Comparison of ENCODE assay signal across 30 mouse cellular contexts in the genomic region with DNA sequence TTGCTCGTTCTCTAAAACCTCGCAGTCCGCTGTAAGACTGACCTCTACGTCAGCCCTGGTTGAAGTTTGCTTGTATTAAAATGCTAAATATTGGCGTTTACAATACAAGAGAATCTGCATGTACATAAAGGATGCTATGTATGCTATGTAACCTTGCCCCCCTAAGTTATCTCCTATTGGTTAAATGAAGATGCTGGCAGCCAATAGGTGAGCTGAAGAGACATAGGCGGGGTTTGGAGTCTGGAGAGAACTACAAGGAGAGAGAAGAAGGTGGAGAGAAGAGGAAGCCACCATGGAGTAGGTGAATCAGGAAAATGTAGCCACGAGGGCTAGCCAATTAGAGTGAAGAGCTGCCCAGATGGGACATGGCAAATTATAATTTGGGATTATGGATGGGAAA.
DNase-seq lines count a peak whose midpoint lies in the region; ATAC-seq and TF ChIP-seq lines count a peak whose summit lies in the region.
"Had no signal": no experiment of that assay in that cellular context is flagged by ENCODE, and none has a peak within 500 bp of the region (broad histone marks: within the 10 kb centered on the region; RNA-seq: fewer than 3 reads in every experiment).

No protein-coding gene starts in this region.

- TF ChIP-seq CTCF in CH12.LX (conservative IDR thresholded peaks at IDR 0.05 in 1 of 2, IDR thresholded peaks at IDR 0.05 in 1 of 2; ENCODE audit: low read depth in 2 of 2, low read length in 2 of 2) (no peak), E14TG2a.4 (conservative IDR thresholded peaks at IDR 0.05; ENCODE audit: low read length) (no peak)

- H3K36me3 ChIP-seq in CH12.LX (replicated peaks in 1 of 2; ENCODE audit: control insufficient read depth in 1 of 2, insufficient read depth in 1 of 2, low read length in 1 of 2) (no peaks in the 10 kb centered on the region), E14TG2a.4 (ENCODE audit: insufficient read depth, low read length) (no peaks in the 10 kb centered on the region), ES-E14 (ENCODE audit: control insufficient read depth, insufficient read depth, low read length, poor library complexity, severe bottlenecking) (no peaks in the 10 kb centered on the region)
- H3K36me3 ChIP-seq in midbrain, embryonic 13.5 days, result no peaks in the 10 kb centered on the region
- H3K36me3 ChIP-seq: embryonic facial prominence, embryonic 12.5 days; embryonic facial prominence, embryonic 15.5 days; G1E; heart, embryonic 12.5 days; heart, embryonic 15.5 days; hindbrain, embryonic 10.5 days; hindbrain, embryonic 13.5 days; intestine, embryonic 15.5 days had no signal

- in situ Hi-C loops in CH12.LX (cut with MboI; ENCODE audit: low pct_ligation_motif_present, low pct_unique_long_range_greater_than_20kb, low sequenced_read_pairs) (loop anchor here (10.0 to 25.0 kb wide), 2 partner anchors 206 to 376 kb away; a partner anchor contains a TSS), ES-E14 (cut with MboI; ENCODE audit: low sequenced_read_pairs in 2 of 2, unreplicated experiment in 2 of 2) (no loop called here)

- no peak for ATAC-seq in midbrain, embryonic 13.5 days
- ATAC-seq: CD4-positive, CD25-positive, alpha-beta regulatory T cell, adult 4 months; forebrain, embryonic 14.5 days; forebrain, postnatal 0 days; hindbrain, embryonic 16.5 days; intestine, embryonic 15.5 days had no signal

- H3K4me3 ChIP-seq in CH12.LX (replicated peaks in 1 of 3; ENCODE audit: low read depth in 2 of 3, low read length in 2 of 3, poor library complexity in 1 of 3), result peak overlapping the region; percentile 33 to 55 (median 42)
- peak overlapping the region; percentile 24; the same call in 1 of the 2 replicates for H3K4me3 ChIP-seq in E14TG2a.4 (replicated peaks; ENCODE audit: low read length)
- peak overlapping the region; percentile 23 to 60; a peak in 3 of 4 replicates for H3K4me3 ChIP-seq in ES-E14 (ENCODE audit: insufficient read depth in 1 of 2, low read depth in 1 of 2, low read length in 2 of 2, poor library complexity in 1 of 2, severe bottlenecking in 1 of 2)
- no peak overlapping the region for H3K4me3 ChIP-seq in midbrain, embryonic 13.5 days (replicated peaks)
- H3K4me3 ChIP-seq: embryonic facial prominence, embryonic 12.5 days; embryonic facial prominence, embryonic 15.5 days; gastrocnemius, adult 2 months; heart, embryonic 12.5 days; heart, embryonic 15.5 days; hindbrain, embryonic 10.5 days; hindbrain, embryonic 13.5 days; intestine, embryonic 15.5 days had no signal

- 73% methylated on average over 7 of the region's 7 CpGs for WGBS in midbrain, embryonic 13.5 days

- H3K4me1 ChIP-seq in CH12.LX (ENCODE audit: control insufficient read depth in 1 of 2, insufficient read depth in 2 of 2) (peaks cover 8 to 82% of the 10 kb centered on the region in 2 experiments), E14TG2a.4 (replicated peaks; ENCODE audit: low read depth, low read length) (peaks cover 33% of the 10 kb centered on the region), ES-E14 (ENCODE audit: control insufficient read depth in 2 of 2, insufficient read depth in 2 of 2, low read length in 2 of 2, poor library complexity in 1 of 2) (peaks cover 3 to 9% of the 10 kb centered on the region in 2 experiments; a peak in 3 of 4 replicates)
- no peaks in the 10 kb centered on the region for H3K4me1 ChIP-seq in midbrain, embryonic 13.5 days (replicated peaks)
- H3K4me1 ChIP-seq: embryonic facial prominence, embryonic 12.5 days; embryonic facial prominence, embryonic 15.5 days; heart, embryonic 15.5 days; hindbrain, embryonic 10.5 days; hindbrain, embryonic 13.5 days; intestine, embryonic 15.5 days had no signal

- no peak for TF ChIP-seq RAD21 in CH12.LX (IDR thresholded peaks at IDR 0.05; ENCODE audit: low read depth, low read length)

- H3K27me3 ChIP-seq in CH12.LX (replicated peaks) (no peaks in the 10 kb centered on the region), E14TG2a.4 (ENCODE audit: insufficient read depth, low read length) (no peaks in the 10 kb centered on the region)
- H3K27me3 ChIP-seq in midbrain, embryonic 13.5 days, result no peaks in the 10 kb centered on the region
- H3K27me3 ChIP-seq: embryonic facial prominence, embryonic 12.5 days; embryonic facial prominence, embryonic 15.5 days; heart, embryonic 12.5 days; heart, embryonic 15.5 days; hindbrain, embryonic 13.5 days; intestine, embryonic 15.5 days had no signal

- TF ChIP-seq EP300 in CH12.LX (IDR thresholded peaks at IDR 0.05; ENCODE audit: low read length), result no peak

- H3K27ac ChIP-seq in CH12.LX (ENCODE audit: insufficient read depth, low read depth) (peak overlapping the region; percentile 79), ES-E14 (ENCODE audit: insufficient read depth, low read depth, low read length, poor library complexity, severe bottlenecking) (no peak overlapping the region)
- H3K27ac ChIP-seq in midbrain, embryonic 13.5 days, result no peak overlapping the region
- H3K27ac ChIP-seq: embryonic facial prominence, embryonic 12.5 days; embryonic facial prominence, embryonic 15.5 days; gastrocnemius, adult 2 months; heart, embryonic 15.5 days; hindbrain, embryonic 10.5 days; hindbrain, embryonic 13.5 days; intestine, embryonic 15.5 days had no signal

- H3K4me2 ChIP-seq in CH12.LX (ENCODE audit: insufficient read depth, low read depth, poor library complexity, severe bottlenecking), result peak overlapping the region; percentile 97; the same call in 1 of the 2 replicates
- no peak overlapping the region for H3K4me2 ChIP-seq in midbrain, embryonic 13.5 days (replicated peaks)
- H3K4me2 ChIP-seq: embryonic facial prominence, embryonic 12.5 days; embryonic facial prominence, embryonic 15.5 days; heart, embryonic 12.5 days; heart, embryonic 15.5 days; hindbrain, embryonic 13.5 days; intestine, embryonic 15.5 days had no signal

- dilution Hi-C loops in CH12.LX (cut with MboI; ENCODE audit: extremely low pct_ligation_motif_present, extremely low pct_unique_long_range_greater_than_20kb, low sequenced_read_pairs), result no loop called here

- H3K79me2 ChIP-seq in CH12.LX (replicated peaks; ENCODE audit: control insufficient read depth, extremely low read depth, insufficient read depth, poor library complexity, severe bottlenecking), result no peaks in the 10 kb centered on the region

- no peaks in the 10 kb centered on the region for H3K9me3 ChIP-seq in CH12.LX (replicated peaks; ENCODE audit: low read length)
- H3K9me3 ChIP-seq in E14TG2a.4 (ENCODE audit: low read length), result no peaks in the 10 kb centered on the region
- H3K9me3 ChIP-seq in ES-E14 (ENCODE audit: control insufficient read depth, insufficient read depth, low read depth, low read length), result no peaks in the 10 kb centered on the region
- H3K9me3 ChIP-seq in midbrain, embryonic 13.5 days, result no peaks in the 10 kb centered on the region
- H3K9me3 ChIP-seq: embryonic facial prominence, embryonic 12.5 days; embryonic facial prominence, embryonic 15.5 days; heart, embryonic 12.5 days; heart, embryonic 15.5 days; hindbrain, embryonic 10.5 days; hindbrain, embryonic 13.5 days; intestine, embryonic 15.5 days had no signal

- TF ChIP-seq POLR2A in CH12.LX (IDR thresholded peaks at IDR 0.05; ENCODE audit: low read depth, low read length), result peak; percentile 59

- peak overlapping the region; percentile 71; the same call in 1 of the 2 replicates for H3K9ac ChIP-seq in CH12.LX (ENCODE audit: insufficient read depth, low read depth)
- H3K9ac ChIP-seq in ES-E14 (ENCODE audit: insufficient read depth, low read depth, low read length, poor library complexity, severe bottlenecking), result no peak overlapping the region
- no peak overlapping the region for H3K9ac ChIP-seq in midbrain, embryonic 13.5 days (replicated peaks)
- H3K9ac ChIP-seq: embryonic facial prominence, embryonic 12.5 days; embryonic facial prominence, embryonic 15.5 days; forebrain, postnatal 0 days; heart, embryonic 12.5 days; heart, embryonic 15.5 days; hindbrain, embryonic 13.5 days; intestine, embryonic 15.5 days had no signal

- peak; percentile 73 for DNase-seq in CH12.LX (ENCODE audit: extremely low read depth)
- no peak for DNase-seq in ES-E14 (ENCODE audit: low read depth, low spot score)
- DNase-seq in R1 (ENCODE audit: low read depth, low spot score), result peak; percentile 84
- no peak for DNase-seq in left cerebral cortex, adult 11 months (ENCODE audit: low spot score)
- DNase-seq in thymus, postnatal 25 days, result no peak
- DNase-seq: adrenal gland, adult 2 months; adrenal gland, postnatal 14 days; cerebellum, adult 11 months; cerebellum, adult 2 months; cerebellum, adult 9-11 months; cerebellum, postnatal 25 days; forebrain, postnatal 0 days; gastrocnemius, adult 2 months; gastrocnemius, postnatal 14 days; heart, adult 18-20 months; heart, postnatal 10 days; heart, postnatal 36 days had no signal

TF ChIP-seq in CH12.LX, 34 proteins besides CTCF, POLR2A, EP300 and RAD21:
- TF ChIP-seq ZKSCAN1 (IDR thresholded peaks at IDR 0.05; ENCODE audit: borderline replicate concordance, low read depth, low read length) (no peak), NRF1 (IDR thresholded peaks at IDR 0.05; ENCODE audit: low read depth, low read length) (no peak), SIN3A (IDR thresholded peaks at IDR 0.05; ENCODE audit: low read length) (0 out of 2 replicates have a peak, but pooled peaks have one; percentile 28), HCFC1 (IDR thresholded peaks at IDR 0.05; ENCODE audit: low read depth, low read length) (peak; percentile 50)

TF ChIP-seq in ES-E14, 5 proteins besides CTCF, POLR2A, EP300 and RAD21:
- no peak for TF ChIP-seq ZNF384 (IDR thresholded peaks at IDR 0.05; ENCODE audit: low read depth, low read length)

Comparison
In these comparisons a context has a peak if more than half of its experiments do, and no peak if none do; other contexts are left out.
1. DNase-seq: peak in CH12.LX (single experiment) and R1 (single experiment); none in ES-E14 (single experiment), left cerebral cortex, adult 11 months (single experiment) and thymus, postnatal 25 days (single experiment).